25 mouse cellular contexts compared by ENCODE assay signal in genomic region chr1:73389976-73390375, GRCm38 (mm10).
DNase-seq lines count a peak whose midpoint lies in the region; ATAC-seq and TF ChIP-seq lines count a peak whose summit lies in the region.
"Had no signal": no experiment of that assay in that cellular context is flagged by ENCODE, and none has a peak within 500 bp of the region (broad histone marks: within the 10 kb centered on the region; RNA-seq: fewer than 3 reads in every experiment).

No protein-coding gene starts in this region.

- H3K9ac ChIP-seq in ES-E14 (ENCODE audit: insufficient read depth, low read depth, low read length, poor library complexity, severe bottlenecking): no peak overlapping the region
- H3K9ac ChIP-seq in stomach, postnatal 0 days (ENCODE audit: low read length): no peak overlapping the region
- no peak overlapping the region for H3K9ac ChIP-seq in midbrain, embryonic 14.5 days (replicated peaks; ENCODE audit: low read length)
- H3K9ac ChIP-seq in lung, postnatal 0 days (replicated peaks; ENCODE audit: low read depth): no peak overlapping the region

- no peaks in the 10 kb centered on the region for H3K9me3 ChIP-seq in ES-E14 (ENCODE audit: control insufficient read depth, insufficient read depth, low read depth, low read length)
- no peaks in the 10 kb centered on the region for H3K9me3 ChIP-seq in stomach, postnatal 0 days (ENCODE audit: control insufficient read depth, low read length)
- no peaks in the 10 kb centered on the region for H3K9me3 ChIP-seq in midbrain, embryonic 14.5 days (ENCODE audit: control insufficient read depth, low read length)
- H3K9me3 ChIP-seq in lung, postnatal 0 days (ENCODE audit: low read length): no peaks in the 10 kb centered on the region
- H3K9me3 ChIP-seq: G1E had no signal

- H3K4me3 ChIP-seq in ES-E14 (ENCODE audit: insufficient read depth in 1 of 2, low read depth in 1 of 2, low read length in 2 of 2, poor library complexity in 1 of 2, severe bottlenecking in 1 of 2): no peak overlapping the region
- no peak overlapping the region for H3K4me3 ChIP-seq in stomach, postnatal 0 days (ENCODE audit: low read depth, low read length)
- H3K4me3 ChIP-seq in midbrain, embryonic 14.5 days (replicated peaks; ENCODE audit: low read depth, low read length): no peak overlapping the region
- no peak overlapping the region for H3K4me3 ChIP-seq in lung, postnatal 0 days (ENCODE audit: low read depth, low read length)

- peak; percentile 85 for DNase-seq in ES-CJ7 (ENCODE audit: low read depth, low spot score)
- DNase-seq in ES-E14 (ENCODE audit: low read depth, low spot score): peak; percentile 40
- DNase-seq in R1 (ENCODE audit: low read depth, low spot score): peak; percentile 38
- peak; percentile 66 for DNase-seq in ZHBTc4 (ENCODE audit: low read depth, low spot score)
- DNase-seq in stomach, postnatal 0 days (ENCODE audit: low spot score): no peak
- DNase-seq in midbrain, embryonic 14.5 days: no peak
- no peak for DNase-seq in lung, postnatal 0 days (ENCODE audit: low spot score)
- no peak for DNase-seq in layer of hippocampus, postnatal 10 days (ENCODE audit: low spot score in 2 of 2)
- DNase-seq: adrenal gland, adult 2 months; adrenal gland, adult 8-10 months; adrenal gland, postnatal 10 days; adrenal gland, postnatal 14 days; adrenal gland, postnatal 25 days; adrenal gland, postnatal 36 days; B cell, adult 2 months; cerebellum, adult 11 months; cerebellum, adult 11-12 months; cerebellum, adult 18-20 months; cerebellum, adult 2 months; cerebellum, adult 8-10 months; cerebellum, adult 9-10 months had no signal

- H3K27ac ChIP-seq in ES-E14 (ENCODE audit: insufficient read depth, low read depth, low read length, poor library complexity, severe bottlenecking): no peak overlapping the region
- H3K27ac ChIP-seq in stomach, postnatal 0 days (replicated peaks): no peak overlapping the region
- H3K27ac ChIP-seq in midbrain, embryonic 14.5 days (replicated peaks; ENCODE audit: low read depth, low read length): no peak overlapping the region
- no peak overlapping the region for H3K27ac ChIP-seq in lung, postnatal 0 days (ENCODE audit: low read length)

- no peak for TF ChIP-seq EP300 in stomach, postnatal 0 days (optimal IDR thresholded peaks at IDR 0.05)
- no peak for TF ChIP-seq EP300 in lung, postnatal 0 days (IDR thresholded peaks at IDR 0.05)

- TF ChIP-seq CTCF in stomach, postnatal 0 days (IDR thresholded peaks at IDR 0.05; ENCODE audit: low read depth): no peak
- TF ChIP-seq CTCF in lung, postnatal 0 days (IDR thresholded peaks at IDR 0.05): no peak

- H3K36me3 ChIP-seq in ES-E14 (ENCODE audit: control insufficient read depth, insufficient read depth, low read length, poor library complexity, severe bottlenecking): no peaks in the 10 kb centered on the region
- no peaks in the 10 kb centered on the region for H3K36me3 ChIP-seq in stomach, postnatal 0 days (ENCODE audit: control insufficient read depth, insufficient read depth, low read length)
- H3K36me3 ChIP-seq in midbrain, embryonic 14.5 days (ENCODE audit: control insufficient read depth, insufficient read depth, low read length): no peaks in the 10 kb centered on the region
- no peaks in the 10 kb centered on the region for H3K36me3 ChIP-seq in lung, postnatal 0 days (ENCODE audit: insufficient read depth, low read length)
- H3K36me3 ChIP-seq: G1E had no signal

- in situ Hi-C loops in ES-E14 (cut with MboI; ENCODE audit: low sequenced_read_pairs in 2 of 2, unreplicated experiment in 2 of 2): no loop called here

- peaks cover 2 to 6% of the 10 kb centered on the region in 2 experiments; a peak in 2 of 4 replicates for H3K4me1 ChIP-seq in ES-E14 (ENCODE audit: control insufficient read depth in 2 of 2, insufficient read depth in 2 of 2, low read length in 2 of 2, poor library complexity in 1 of 2)
- no peaks in the 10 kb centered on the region for H3K4me1 ChIP-seq in stomach, postnatal 0 days (replicated peaks; ENCODE audit: control insufficient read depth, insufficient read depth)
- no peaks in the 10 kb centered on the region for H3K4me1 ChIP-seq in midbrain, embryonic 14.5 days (ENCODE audit: control insufficient read depth, insufficient read depth, low read length)
- no peaks in the 10 kb centered on the region for H3K4me1 ChIP-seq in lung, postnatal 0 days (ENCODE audit: insufficient read depth, low read depth, low read length)

- no peak for ATAC-seq in stomach, postnatal 0 days (ENCODE audit: low FRiP score, low TSS enrichment)
- ATAC-seq in midbrain, embryonic 14.5 days (ENCODE audit: low FRiP score, low TSS enrichment): no peak
- ATAC-seq in lung, postnatal 0 days: no peak
- ATAC-seq: activated CD4-positive, CD25-positive, alpha-beta regulatory T cell, adult 4 months; CD4-positive, CD25-positive, alpha-beta regulatory T cell, adult 4 months; Patski had no signal

- H3K27me3 ChIP-seq in stomach, postnatal 0 days (ENCODE audit: control insufficient read depth, insufficient read depth, low read length): no peaks in the 10 kb centered on the region
- no peaks in the 10 kb centered on the region for H3K27me3 ChIP-seq in midbrain, embryonic 14.5 days (ENCODE audit: control insufficient read depth, insufficient read depth, low read length)
- H3K27me3 ChIP-seq in lung, postnatal 0 days (replicated peaks; ENCODE audit: insufficient read depth, low read length): no peaks in the 10 kb centered on the region
- H3K27me3 ChIP-seq: Patski had no signal

- 87% methylated on average over 3 of the region's 3 CpGs for WGBS in stomach, postnatal 0 days
- 88% methylated on average over 3 of the region's 3 CpGs for WGBS in midbrain, embryonic 14.5 days
- WGBS in lung, postnatal 0 days: 87% methylated on average over 3 of the region's 3 CpGs

- no peak overlapping the region for H3K4me2 ChIP-seq in stomach, postnatal 0 days (replicated peaks; ENCODE audit: low read depth)
- H3K4me2 ChIP-seq in midbrain, embryonic 14.5 days (ENCODE audit: low read length): no peak overlapping the region
- no peak overlapping the region for H3K4me2 ChIP-seq in lung, postnatal 0 days (replicated peaks; ENCODE audit: low read depth, low read length)

TF ChIP-seq in ES-E14, 5 proteins besides CTCF, POLR2A, EP300 and RAD21:
- no peak for TF ChIP-seq ZC3H11A (IDR thresholded peaks at IDR 0.05; ENCODE audit: borderline replicate concordance, low read depth, low read length)
- no peak for TF ChIP-seq MAFK (IDR thresholded peaks at IDR 0.05; ENCODE audit: insufficient read depth, low read depth, low read length)
TF ChIP-seq in ES-E14: peak in this region for 0.

Comparison
In these comparisons a context has a peak if more than half of its experiments do, and no peak if none do; other contexts are left out.
1. DNase-seq: peak in ES-CJ7 (single experiment), ES-E14 (single experiment), R1 (single experiment) and ZHBTc4 (single experiment); none in stomach, postnatal 0 days (single experiment), midbrain, embryonic 14.5 days (single experiment), lung, postnatal 0 days (single experiment) and layer of hippocampus, postnatal 10 days (0 of 2).